Mouse (Mus musculus): ENCODE results near the gene Pea15a. TPM values are rescaled to one million over a fixed set of nuclear protein-coding genes. Genes with fewer than 3 reads are reported as not detected.

Gene Pea15a
- total RNA-seq (2014; fragmentation: Nextera tagmentation) (0.50 and 4.7 TPM in 2 replicates), total RNA-seq (2017) (2.0 TPM in 1 of 2 replicates, not detected in the other)

DNA sequence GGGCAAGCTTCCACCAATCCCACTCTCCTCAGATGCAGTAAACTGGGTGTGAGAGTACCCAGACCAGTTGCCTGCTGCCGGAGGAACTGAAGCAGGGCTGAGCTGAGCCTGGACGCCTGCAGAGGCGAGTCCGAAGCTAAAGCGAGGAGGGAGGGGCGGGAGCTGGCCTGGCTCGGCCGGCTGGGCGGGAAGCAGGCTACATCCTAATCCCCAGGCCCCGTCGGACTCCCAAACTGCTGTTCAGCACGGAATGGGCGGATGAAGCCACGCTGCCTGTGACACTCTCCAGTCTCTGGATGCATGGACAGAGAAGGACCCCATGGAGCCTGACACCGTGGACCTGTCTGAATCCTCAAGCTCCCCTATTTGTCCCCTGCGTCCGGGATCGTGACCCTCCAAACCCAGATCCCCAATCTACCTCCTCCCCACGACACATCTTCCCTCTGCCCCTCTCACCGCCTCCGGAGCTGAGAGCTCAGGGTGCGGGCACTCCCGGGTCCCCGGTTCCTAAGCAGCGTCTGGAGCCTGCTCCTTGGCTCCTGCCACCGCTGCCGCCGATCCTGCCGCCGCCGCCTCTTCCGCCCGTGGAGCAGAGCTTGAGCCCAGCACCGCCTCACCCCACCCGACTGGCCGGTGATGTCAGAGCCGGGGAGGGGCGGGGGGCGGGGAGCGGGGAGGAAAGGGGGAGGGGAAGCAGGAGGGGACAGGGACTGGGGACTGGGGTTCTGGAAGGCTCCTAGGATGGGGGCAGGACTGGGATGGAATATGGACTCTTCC is at the start of gene Pea15a:
Gene Pea15a, minus strand, starts transcription at position 664 of the 777 bp plus-strand sequence.
- peak; percentile 65 for ATAC-seq (replicated peaks; ENCODE audit: low FRiP score, low TSS enrichment, poor library complexity, severe bottlenecking)

GRCm38 (mm10) chr1:172247679-172248078 is 41.1 kb upstream of the Pea15a start:
- ATAC-seq (replicated peaks; ENCODE audit: low FRiP score, low TSS enrichment, poor library complexity, severe bottlenecking): 0 out of 2 replicates have a peak, but pooled peaks have one; percentile 42

GRCm38 (mm10) chr1:172247216-172247615 is 40.6 kb upstream of the Pea15a start:
- no peak for ATAC-seq (replicated peaks; ENCODE audit: low FRiP score, low TSS enrichment, poor library complexity, severe bottlenecking)

GRCm38 (mm10) chr1:172244645-172245044 is 38.0 kb upstream of the Pea15a start:
- peak; percentile 64 for ATAC-seq (replicated peaks; ENCODE audit: low FRiP score, low TSS enrichment, poor library complexity, severe bottlenecking)

GRCm38 (mm10) chr1:172243547-172244205 is 37.1 kb upstream of the Pea15a start:
- ATAC-seq (replicated peaks; ENCODE audit: low FRiP score, low TSS enrichment, poor library complexity, severe bottlenecking): no peak

- ATAC-seq (replicated peaks; ENCODE audit: low FRiP score, low TSS enrichment, poor library complexity, severe bottlenecking): no peak
Measured at GRCm38 (mm10) chr1:172242401-172242800, 35.8 kb upstream of the Pea15a start.

DNA sequence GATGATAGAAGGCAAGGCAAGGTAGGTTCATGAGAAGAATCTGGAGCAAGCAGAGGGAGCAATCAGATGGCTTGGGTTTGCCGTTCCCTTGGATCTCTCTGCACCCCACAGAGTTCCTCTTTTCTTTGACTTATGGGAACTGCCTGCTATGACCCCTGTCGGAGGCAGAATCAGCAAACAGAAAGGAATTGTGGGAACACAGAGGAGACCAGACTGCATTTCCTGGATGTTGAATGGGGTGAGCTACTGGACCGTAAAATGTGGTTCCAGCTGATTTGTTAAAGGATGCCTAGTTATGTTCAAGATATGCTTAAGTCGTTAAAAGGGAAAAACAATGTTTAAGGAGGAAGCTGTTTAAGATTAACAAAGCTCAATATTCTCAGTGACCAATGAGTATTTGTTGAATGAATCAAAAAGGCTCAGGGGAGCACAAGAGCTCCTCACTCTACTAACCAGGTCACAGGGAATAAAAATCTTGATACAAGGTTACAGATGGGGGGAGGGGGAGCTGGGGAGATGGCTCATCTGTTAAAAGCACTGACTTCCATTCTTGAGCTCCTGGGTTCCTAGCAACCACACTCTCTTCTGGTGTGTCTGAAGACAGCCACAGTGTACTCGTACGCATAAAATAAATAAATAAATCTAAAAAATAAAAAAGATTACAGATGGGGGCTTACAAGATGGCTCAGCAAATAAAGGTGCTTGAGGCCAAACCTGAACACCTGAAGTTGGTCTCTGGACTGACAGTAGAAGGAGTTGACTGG is 34.5 kb upstream of the Pea15a start:
- ATAC-seq (replicated peaks; ENCODE audit: low FRiP score, low TSS enrichment, poor library complexity, severe bottlenecking): no peak

DNA sequence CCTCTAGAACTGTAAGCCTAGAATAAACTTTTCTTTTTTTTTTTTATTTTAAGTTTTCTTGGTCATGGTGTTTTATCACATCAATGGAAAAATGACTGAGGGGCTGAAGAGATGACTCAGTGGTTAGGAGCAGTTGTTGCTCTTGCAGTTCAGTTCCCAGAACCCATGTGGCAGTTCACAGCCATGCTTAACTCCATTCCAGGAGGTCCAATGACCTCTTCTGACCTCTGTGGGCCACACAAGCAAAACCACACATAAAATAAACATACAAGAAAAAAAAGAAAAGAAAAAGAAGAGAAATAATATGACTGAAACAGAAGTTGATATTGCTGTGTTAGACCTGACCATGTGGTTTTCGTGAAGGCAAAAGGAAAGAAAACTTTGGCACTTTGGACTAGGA is 22.6 kb upstream of the Pea15a start:
- no peak for ATAC-seq (replicated peaks; ENCODE audit: low FRiP score, low TSS enrichment, poor library complexity, severe bottlenecking)

- no peak for ATAC-seq (replicated peaks; ENCODE audit: low FRiP score, low TSS enrichment, poor library complexity, severe bottlenecking)
Measured at GRCm38 (mm10) chr1:172228209-172228608, 21.6 kb upstream of the Pea15a start.

DNA sequence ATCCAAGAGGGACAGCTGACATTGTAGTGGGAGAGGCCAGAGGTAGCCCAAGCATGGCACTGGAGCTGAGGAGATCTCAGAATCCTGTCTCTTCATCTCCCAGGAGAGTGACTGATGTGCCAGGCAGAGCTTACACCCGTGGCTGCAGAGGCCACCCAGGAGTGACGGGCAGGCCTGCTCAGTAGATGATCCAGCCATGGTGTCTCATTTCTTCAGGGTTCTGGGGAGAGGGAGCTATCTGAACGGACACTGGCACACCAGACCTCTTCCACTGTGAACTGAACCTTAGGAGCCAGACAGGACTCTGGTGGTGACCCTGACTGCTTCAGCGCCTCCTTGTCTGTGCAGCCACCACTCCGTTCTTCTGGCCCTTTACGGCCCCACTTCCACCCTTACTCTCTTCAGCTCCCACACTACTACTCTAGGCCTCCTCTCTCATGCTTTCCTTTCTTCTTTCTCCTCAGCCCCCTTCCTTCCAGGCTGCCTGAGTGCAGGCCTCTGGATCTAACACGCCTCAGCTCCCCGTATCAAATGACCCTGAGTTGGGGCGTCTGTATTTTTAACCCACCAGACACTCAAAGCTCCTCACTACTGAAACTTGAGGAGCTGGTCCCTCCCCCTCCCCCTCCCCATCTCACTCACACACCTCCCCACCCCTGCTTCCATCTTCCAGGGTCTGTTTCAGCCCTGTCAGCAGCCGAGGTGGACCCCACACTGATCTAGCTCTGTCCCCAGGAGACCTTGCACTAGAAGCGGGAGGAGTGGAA is 14.9 kb upstream of the Pea15a start:
- no peak for ATAC-seq (replicated peaks; ENCODE audit: low FRiP score, low TSS enrichment, poor library complexity, severe bottlenecking)

GRCm38 (mm10) chr1:172220414-172220813 is 13.8 kb upstream of the Pea15a start:
- ATAC-seq (replicated peaks; ENCODE audit: low FRiP score, low TSS enrichment, poor library complexity, severe bottlenecking): no peak

DNA sequence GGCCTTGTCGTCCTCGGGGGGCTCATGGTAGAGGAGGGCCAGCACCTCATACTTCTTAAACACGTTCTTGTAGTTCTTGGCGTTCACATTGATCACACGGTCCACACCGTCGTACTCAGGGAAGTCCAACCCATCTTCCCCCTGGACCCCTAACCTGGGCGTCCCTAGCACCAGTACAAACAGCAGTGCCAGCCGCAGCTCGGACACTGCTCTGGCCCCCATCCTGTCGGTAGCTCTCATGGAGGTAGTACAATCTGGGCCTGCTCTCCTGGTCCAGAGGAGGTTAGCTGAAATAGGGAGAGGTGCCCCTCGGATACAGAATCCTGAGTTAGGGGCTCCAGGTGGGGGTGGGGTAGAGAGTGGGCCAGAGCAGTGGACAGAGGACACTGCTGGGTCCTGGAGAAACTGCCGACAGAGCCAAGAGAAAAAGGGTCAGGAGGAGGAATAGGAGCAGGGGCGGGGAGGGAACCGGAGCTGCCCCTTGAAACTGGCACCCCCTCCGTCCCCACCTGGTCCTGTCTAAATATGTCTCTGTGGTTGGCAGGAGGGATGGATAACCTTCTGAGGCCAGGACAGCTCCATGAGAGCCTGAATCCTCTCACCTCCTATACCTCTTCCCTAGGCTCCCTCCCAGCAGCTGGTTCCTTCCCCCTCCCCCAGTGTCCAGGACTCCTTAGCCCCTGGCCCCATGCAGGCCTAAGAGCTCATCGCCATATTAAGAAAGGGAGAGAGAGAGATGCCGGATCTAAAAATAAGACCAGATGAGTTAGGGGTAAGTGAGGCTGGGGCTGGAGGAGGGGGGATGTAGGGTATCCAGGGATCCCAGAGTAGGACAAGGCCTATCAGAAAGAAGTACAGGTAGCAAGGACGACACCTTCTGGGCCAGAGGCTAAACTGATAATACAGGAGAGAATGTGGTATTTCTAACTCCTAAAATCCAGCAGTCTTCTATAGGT is 13.1 kb upstream of the Pea15a start, which contains the start of gene Casq1:
Gene Casq1, minus strand, starts transcription at position 418 of the 956 bp plus-strand sequence.
- ATAC-seq (replicated peaks; ENCODE audit: low FRiP score, low TSS enrichment, poor library complexity, severe bottlenecking): no peak

GRCm38 (mm10) chr1:172218164-172218910 is 11.7 kb upstream of the Pea15a start:
- ATAC-seq (replicated peaks; ENCODE audit: low FRiP score, low TSS enrichment, poor library complexity, severe bottlenecking): no peak

- peak; percentile 93 for ATAC-seq (replicated peaks; ENCODE audit: low FRiP score, low TSS enrichment, poor library complexity, severe bottlenecking)
Measured at GRCm38 (mm10) chr1:172217148-172217547, 10.5 kb upstream of the Pea15a start.

- ATAC-seq (replicated peaks; ENCODE audit: low FRiP score, low TSS enrichment, poor library complexity, severe bottlenecking): no peak
Measured at GRCm38 (mm10) chr1:172214748-172215147, 8.1 kb upstream of the Pea15a start.

DNA sequence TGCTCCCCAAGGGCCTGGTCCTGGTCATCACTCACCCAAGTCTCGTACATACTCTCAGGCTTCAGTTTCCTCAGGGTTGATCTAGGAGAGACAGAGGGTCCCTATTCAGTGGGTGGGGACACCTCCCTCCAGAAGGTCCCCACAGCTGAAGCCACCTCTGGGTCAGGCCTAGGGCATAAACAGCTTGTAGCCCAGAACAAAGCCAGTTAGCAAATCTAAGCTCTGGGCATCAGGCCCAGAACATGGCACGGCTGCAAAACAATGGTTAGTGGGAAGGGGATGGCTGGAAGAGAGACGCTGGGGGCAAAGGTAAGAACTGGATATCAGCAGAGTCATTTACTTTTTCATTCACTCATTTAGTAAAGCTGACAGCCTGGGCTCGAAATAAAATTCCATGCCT is 7.2 kb upstream of the Pea15a start:
- ATAC-seq (replicated peaks; ENCODE audit: low FRiP score, low TSS enrichment, poor library complexity, severe bottlenecking): no peak

GRCm38 (mm10) chr1:172212776-172213175 is 6.2 kb upstream of the Pea15a start:
- no peak for ATAC-seq (replicated peaks; ENCODE audit: low FRiP score, low TSS enrichment, poor library complexity, severe bottlenecking)
